Mouse (Mus musculus) embryo, embryonic 10.5 days (tissue): ENCODE measurements around the gene Gm17606.
"Not testable (repeated sequence)": the region's sequence is repeated elsewhere in the genome, so short reads cannot be mapped to it uniquely, and the experiment has no call there.

ENCODE experiments used
- DNase-seq: peaks from one replicate; pipeline ENCODE4 v3.0.0-alpha.2; 2015; ENCODE audit warnings: low spot score

Gm17606 gene

GRCm38 (mm10) chr14:54640946-54641304 lies at the start of gene Gm17606:
Gene Gm17606 (plus strand): TSS chr14:54640952.
- DNase-seq: no peak

GRCm38 (mm10) chr14:54591056-54591455 lies 49.7 kb upstream of the Gm17606 start:
- DNase-seq: no peak

GRCm38 (mm10) chr14:54592319-54592934 lies 48.3 kb upstream of the Gm17606 start:
- DNase-seq: peak; percentile 19

GRCm38 (mm10) chr14:54594055-54594454 lies 46.7 kb upstream of the Gm17606 start:
- no peak for DNase-seq

- DNase-seq: no peak
Observed at GRCm38 (mm10) chr14:54594631-54595414, 45.9 kb upstream of the Gm17606 start.

- no peak for DNase-seq
Observed at GRCm38 (mm10) chr14:54597084-54597483, 43.7 kb upstream of the Gm17606 start.

GRCm38 (mm10) chr14:54601601-54602000 lies 39.2 kb upstream of the Gm17606 start:
- no peak for DNase-seq

- DNase-seq: peak; percentile 50
Observed at GRCm38 (mm10) chr14:54602613-54603012, 38.1 kb upstream of the Gm17606 start.

GRCm38 (mm10) chr14:54603038-54603654 lies 37.6 kb upstream of the Gm17606 start:
- DNase-seq: peak; percentile 99

GRCm38 (mm10) chr14:54603686-54604085 lies 37.1 kb upstream of the Gm17606 start:
- DNase-seq: no peak

- peak; percentile 85 for DNase-seq
Observed at GRCm38 (mm10) chr14:54605752-54606321, 34.9 kb upstream of the Gm17606 start, which contains the start of gene 4931414P19Rik. Gene 4931414P19Rik (minus strand): TSS chr14:54605993.

GRCm38 (mm10) chr14:54607226-54607625 lies 33.5 kb upstream of the Gm17606 start:
- no peak for DNase-seq

- no peak for DNase-seq
Observed at GRCm38 (mm10) chr14:54609245-54609644, 31.5 kb upstream of the Gm17606 start.

GRCm38 (mm10) chr14:54609962-54610361 lies 30.8 kb upstream of the Gm17606 start:
- DNase-seq: peak; percentile 61

GRCm38 (mm10) chr14:54610648-54611047 lies 30.1 kb upstream of the Gm17606 start:
- no peak for DNase-seq

GRCm38 (mm10) chr14:54614130-54614529 lies 26.6 kb upstream of the Gm17606 start:
- not testable (repeated sequence) for DNase-seq

GRCm38 (mm10) chr14:54616226-54616825 lies 24.4 kb upstream of the Gm17606 start:
- no peak for DNase-seq

GRCm38 (mm10) chr14:54617152-54617896 lies 23.4 kb upstream of the Gm17606 start:
- DNase-seq: peak; percentile 47

GRCm38 (mm10) chr14:54617897-54618365 lies 22.8 kb upstream of the Gm17606 start, which contains the start of gene Psmb5:
Gene Psmb5 (minus strand): TSS chr14:54618022.
- peak; percentile 95 for DNase-seq

GRCm38 (mm10) chr14:54621133-54621532 lies 19.6 kb upstream of the Gm17606 start, which contains the start of gene Psmb11:
Gene Psmb11 (plus strand): TSS chr14:54621433.
- DNase-seq: no peak

- no peak for DNase-seq
Observed at GRCm38 (mm10) chr14:54623334-54623733, 17.4 kb upstream of the Gm17606 start.
